Mouse (Mus musculus): ENCODE measurements around the gene Zfp874a.
A peak's percentile ranks its signal among the peaks of the same experiment; 100 is the strongest.
"Not testable (repeated sequence)": the region's sequence is repeated elsewhere in the genome, so short reads cannot be mapped to it uniquely, and the experiment has no call there.

- TF ChIP-seq CTCF (IDR thresholded peaks at IDR 0.05 in 2 of 3, conservative IDR thresholded peaks at IDR 0.05 in 1 of 3; ENCODE audit: control insufficient read depth in 1 of 3, insufficient read depth in 1 of 3, low read depth in 2 of 3, low read length in 3 of 3, poor library complexity in 1 of 3, severe bottlenecking in 1 of 3); MAZ (IDR thresholded peaks at IDR 0.05; ENCODE audit: low read depth, low read length); USF1 (IDR thresholded peaks at IDR 0.05; ENCODE audit: low read depth, low read length); ELF1 (IDR thresholded peaks at IDR 0.05; ENCODE audit: low read depth, low read length); NELFE (IDR thresholded peaks at IDR 0.05; ENCODE audit: low read depth, low read length); MYB (IDR thresholded peaks at IDR 0.05; ENCODE audit: low read depth, low read length); BHLHE40 (IDR thresholded peaks at IDR 0.05; ENCODE audit: borderline replicate concordance, low read depth, low read length); MAFK (IDR thresholded peaks at IDR 0.05; ENCODE audit: borderline replicate concordance, low read depth, low read length); E2F4 (IDR thresholded peaks at IDR 0.05; ENCODE audit: borderline replicate concordance, low read depth, low read length); POLR2AphosphoS2 (IDR thresholded peaks at IDR 0.05; ENCODE audit: low read length); GATA1 (IDR thresholded peaks at IDR 0.05; ENCODE audit: low read depth, low read length); MEF2A (IDR thresholded peaks at IDR 0.05; ENCODE audit: extremely low read depth, insufficient replicate concordance, low read depth, low read length, poor library complexity, severe bottlenecking); MAX (IDR thresholded peaks at IDR 0.05; ENCODE audit: low read length): not testable (repeated sequence)
- TF ChIP-seq EP300 (IDR thresholded peaks at IDR 0.05; ENCODE audit: low read depth in 1 of 2, low read length in 2 of 2) = 0 out of 4 replicates have a peak, but pooled peaks of 1 of the 2 experiments have one; percentile 39
Observed at GRCm38 (mm10) chr13:67463506-67464185, 12.2 kb upstream of the Zfp874a start.
